ENCODE assay signal across 25 mouse cellular contexts in the genomic region with DNA sequence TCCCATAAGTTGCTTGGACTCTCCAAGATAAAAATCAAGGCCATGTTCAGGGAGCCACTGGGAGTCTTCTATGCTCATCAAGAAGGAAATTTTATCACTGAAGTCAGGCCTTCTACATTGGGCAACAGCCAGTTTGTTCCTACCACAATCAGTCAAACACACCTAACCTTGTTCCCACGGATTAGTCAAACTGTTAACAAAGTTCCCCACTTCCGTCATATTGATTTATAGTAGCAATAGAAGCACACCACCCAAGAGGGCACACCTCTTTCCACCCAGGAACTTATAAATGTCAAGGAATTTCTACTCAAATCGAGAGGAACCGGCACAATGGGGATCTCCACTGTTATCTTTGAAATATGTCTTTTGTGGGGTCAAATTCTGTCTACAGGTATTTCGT. TPM values are rescaled to one million over a fixed set of nuclear protein-coding genes. Genes with fewer than 3 reads are reported as not detected.
"Had no signal": no experiment of that assay in that cellular context is flagged by ENCODE, and none has a peak within 500 bp of the region (broad histone marks: within the 10 kb centered on the region; RNA-seq: fewer than 3 reads in every experiment).

Dmbt1 (plus strand) TSS at position 299 of the 400 bp plus-strand sequence.

- H3K27ac ChIP-seq: hindbrain, postnatal 0 days; limb, embryonic 10.5 days; limb, embryonic 13.5 days; liver, embryonic 12.5 days; liver, embryonic 15.5 days; lung, embryonic 15.5 days had no signal

- H3K36me3 ChIP-seq: limb, embryonic 10.5 days; limb, embryonic 13.5 days; liver, embryonic 12.5 days; liver, embryonic 15.5 days; lung, embryonic 15.5 days had no signal

- H3K4me1 ChIP-seq: limb, embryonic 10.5 days; limb, embryonic 13.5 days; liver, embryonic 12.5 days; liver, embryonic 15.5 days; lung, embryonic 15.5 days had no signal

- DNase-seq: kidney, adult 2 months; kidney, postnatal 10 days; kidney, postnatal 36 days; layer of hippocampus, adult 9-11 months; liver; lung, adult 18-20 months; lung, postnatal 14 days; lung, postnatal 4 days; midbrain, embryonic 14.5 days; right cerebral cortex, adult 18-20 months; right cerebral cortex, postnatal 14 days; right cerebral cortex, postnatal 4 days; spleen, adult 18-20 months; thymus, postnatal 36 days had no signal

- H3K4me3 ChIP-seq: limb, embryonic 10.5 days; limb, embryonic 13.5 days; liver, embryonic 12.5 days; liver, embryonic 15.5 days; lung, embryonic 15.5 days had no signal

- H3K4me2 ChIP-seq: limb, embryonic 13.5 days; liver, embryonic 12.5 days; liver, embryonic 15.5 days; lung, embryonic 15.5 days; midbrain, embryonic 11.5 days had no signal

- H3K9me3 ChIP-seq: limb, embryonic 10.5 days; limb, embryonic 13.5 days; liver, embryonic 12.5 days; liver, embryonic 15.5 days; lung, embryonic 15.5 days had no signal

- H3K9ac ChIP-seq: limb, embryonic 13.5 days; liver, embryonic 12.5 days; liver, embryonic 15.5 days; lung, embryonic 15.5 days had no signal

- H3K27me3 ChIP-seq: limb, embryonic 13.5 days; liver, embryonic 12.5 days; liver, embryonic 15.5 days; lung, embryonic 15.5 days had no signal

- ATAC-seq: hindbrain, postnatal 0 days; inflammation-experienced regulatory T-cells, adult 6 months; liver, embryonic 12.5 days had no signal

RNA-seq across cellular contexts. Expression of gene Dmbt1, which starts in this region (rescaled TPM):
- polyA plus RNA-seq: hindbrain, postnatal 0 days; inflammation-experienced regulatory T-cells, adult 6 months; kidney, embryonic 14.5 days; limb, embryonic 10.5 days; liver, embryonic 12.5 days; lung, embryonic 15.5 days; midbrain, embryonic 11.5 days; midbrain, embryonic 14.5 days; neural tube, embryonic 11.5 days; neural tube, embryonic 14.5 days had no signal
